Mouse (Mus musculus) adrenal gland, adult 8-10 months (tissue): ENCODE results near the gene Mtmr11. TPM values are rescaled to one million over a fixed set of nuclear protein-coding genes. Genes with fewer than 3 reads are reported as not detected.
"Not testable (repeated sequence)": the region's sequence is repeated elsewhere in the genome, so short reads cannot be mapped to it uniquely, and the experiment has no call there.

Experiments used
- DNase-seq: peaks from one replicate; pipeline ENCODE4 v3.0.0; 2022
- total RNA-seq, 4 experiments: library from RNA; stranded (reverse); gene quantifications; 2 replicates each; pipeline ENCODE4 v1.2.4; 2022

The Mtmr11 gene
- total RNA-seq, 4 experiments from 2014 or later: 14.7 to 70.7 (median 43.7) TPM

GRCm38 (mm10) chr3:96172197-96173178, 10.7 kb downstream of the Mtmr11 start, which contains the start of gene Sf3b4:
Gene Sf3b4 (plus strand): TSS chr3:96172332.
- DNase-seq: peak; percentile 77

GRCm38 (mm10) chr3:96173185-96173584, 11.4 kb downstream of the Mtmr11 start:
- no peak for DNase-seq

- DNase-seq: not testable (repeated sequence)
Observed at GRCm38 (mm10) chr3:96174042-96174441, 12.2 kb downstream of the Mtmr11 start.

- no peak for DNase-seq
Observed at GRCm38 (mm10) chr3:96175251-96175650, 13.4 kb downstream of the Mtmr11 start.

- DNase-seq: no peak
Observed at GRCm38 (mm10) chr3:96178427-96178826, 16.6 kb downstream of the Mtmr11 start.

- no peak for DNase-seq
Observed at GRCm38 (mm10) chr3:96178902-96179301, 17.1 kb downstream of the Mtmr11 start.

- DNase-seq: no peak
Observed at GRCm38 (mm10) chr3:96179531-96179930, 17.7 kb downstream of the Mtmr11 start.

GRCm38 (mm10) chr3:96180727-96181477, 19.1 kb downstream of the Mtmr11 start, which contains the start of gene Sv2a:
Gene Sv2a (plus strand): TSS chr3:96181151.
- DNase-seq: no peak

GRCm38 (mm10) chr3:96181510-96182381, 19.9 kb downstream of the Mtmr11 start:
- no peak for DNase-seq

GRCm38 (mm10) chr3:96182382-96182776, 20.6 kb downstream of the Mtmr11 start:
- no peak for DNase-seq

GRCm38 (mm10) chr3:96192977-96193376, 31.2 kb downstream of the Mtmr11 start:
- DNase-seq: no peak

GRCm38 (mm10) chr3:96194966-96195365, 33.2 kb downstream of the Mtmr11 start:
- no peak for DNase-seq

GRCm38 (mm10) chr3:96195616-96196313, 34.0 kb downstream of the Mtmr11 start:
- DNase-seq: no peak

GRCm38 (mm10) chr3:96196437-96197128, 34.8 kb downstream of the Mtmr11 start:
- DNase-seq: no peak

GRCm38 (mm10) chr3:96197129-96197749, 35.4 kb downstream of the Mtmr11 start:
- DNase-seq: peak; percentile 90

- no peak for DNase-seq
Observed at GRCm38 (mm10) chr3:96198181-96198580, 36.4 kb downstream of the Mtmr11 start.

GRCm38 (mm10) chr3:96198601-96199251, 36.9 kb downstream of the Mtmr11 start:
- DNase-seq: not testable (repeated sequence)

GRCm38 (mm10) chr3:96199731-96200130, 37.9 kb downstream of the Mtmr11 start:
- no peak for DNase-seq

GRCm38 (mm10) chr3:96207819-96208218, 46.0 kb downstream of the Mtmr11 start:
- DNase-seq: no peak

GRCm38 (mm10) chr3:96209242-96209641, 47.4 kb downstream of the Mtmr11 start:
- DNase-seq: no peak
